Mouse (Mus musculus) naive thymus-derived CD4-positive, alpha-beta T cell, adult 2 months (primary cell): ENCODE data around the gene Gpx1.

ENCODE experiments used
- DNase-seq: peaks from one replicate; pipeline ENCODE4 v3.0.0-alpha.2; 2011; ENCODE audit warnings: low read depth

Gpx1 gene

GRCm38 (mm10) chr9:108339886-108340257, 1.2 kb downstream of the Gpx1 start:
- DNase-seq, result peak; percentile 36

GRCm38 (mm10) chr9:108340258-108341138, 1.8 kb downstream of the Gpx1 start:
- peak; percentile 38 for DNase-seq

- DNase-seq, result no peak
These were observed 2.4 kb downstream of the Gpx1 start for GRCm38 (mm10) chr9:108341139-108341475.

GRCm38 (mm10) chr9:108341801-108342200, 3.1 kb downstream of the Gpx1 start:
- no peak for DNase-seq

DNA sequence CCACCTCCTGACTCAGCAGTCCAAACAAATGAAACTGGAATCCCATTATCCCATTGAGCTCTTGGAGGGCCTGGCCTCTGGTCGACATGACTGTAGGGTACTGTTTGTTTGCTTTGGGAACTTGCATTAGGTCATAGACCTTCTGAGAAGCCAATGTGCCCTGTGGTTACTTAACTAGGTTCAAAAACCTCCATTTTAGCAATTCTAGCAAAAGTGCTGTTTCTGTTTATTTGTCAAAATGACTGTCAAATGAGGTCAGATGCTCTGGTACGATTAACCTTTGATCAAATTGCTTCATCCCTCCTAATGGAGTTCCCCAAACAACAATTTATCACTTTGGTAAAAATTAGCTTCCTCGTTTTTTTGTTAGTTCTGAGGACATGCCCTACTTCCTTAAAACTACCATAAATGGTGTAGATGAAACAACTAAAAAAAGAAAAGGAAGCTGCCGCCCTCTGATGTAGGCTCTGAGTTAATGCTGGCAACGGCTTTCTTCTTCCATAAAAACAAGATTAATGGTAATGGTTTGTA, 3.7 kb downstream of the Gpx1 start:
- peak; percentile 71 for DNase-seq

DNA sequence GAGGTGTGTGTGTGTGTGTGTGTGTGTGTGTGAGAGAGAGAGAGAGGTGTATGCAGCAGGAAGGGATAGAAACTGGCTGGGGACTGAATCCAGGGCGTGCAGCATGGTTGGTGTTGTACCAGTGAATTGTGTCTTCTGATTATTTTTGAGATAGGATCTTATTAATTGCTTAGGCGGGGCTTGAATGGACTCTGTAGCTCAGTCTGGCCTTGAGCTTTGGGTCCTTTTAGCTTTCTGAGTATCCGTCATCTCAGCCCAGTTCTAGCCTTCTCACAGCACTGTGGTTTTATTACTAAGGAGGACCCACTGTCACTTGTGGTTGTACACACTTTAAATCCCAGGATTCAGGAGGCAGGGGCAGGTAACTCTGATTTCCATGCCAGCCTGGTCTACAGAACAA, 4.6 kb downstream of the Gpx1 start:
- peak; percentile 44 for DNase-seq

GRCm38 (mm10) chr9:108343835-108344234, 5.1 kb downstream of the Gpx1 start:
- no peak for DNase-seq

- DNase-seq, result no peak
These were observed 5.8 kb downstream of the Gpx1 start for GRCm38 (mm10) chr9:108344471-108344870.

DNA sequence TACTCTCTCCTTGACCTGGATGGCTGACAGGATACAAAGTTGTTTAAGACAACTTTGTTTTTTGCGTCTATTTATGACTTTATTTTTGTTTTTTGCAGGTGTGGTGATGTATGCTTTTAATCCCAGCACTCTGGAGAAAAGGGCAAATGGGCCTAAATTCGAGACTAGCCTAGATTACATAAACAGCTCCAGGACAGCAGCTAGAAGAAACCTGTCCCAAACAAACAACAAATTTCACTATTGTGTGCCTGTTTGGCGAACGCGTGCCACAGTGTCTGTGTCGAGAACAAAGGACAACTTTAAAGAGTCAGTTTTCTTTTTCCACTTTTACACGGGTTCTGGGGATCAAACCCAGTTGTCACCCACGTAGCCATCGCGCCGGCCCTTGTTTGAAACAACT, 8.3 kb downstream of the Gpx1 start:
- no peak for DNase-seq

DNA sequence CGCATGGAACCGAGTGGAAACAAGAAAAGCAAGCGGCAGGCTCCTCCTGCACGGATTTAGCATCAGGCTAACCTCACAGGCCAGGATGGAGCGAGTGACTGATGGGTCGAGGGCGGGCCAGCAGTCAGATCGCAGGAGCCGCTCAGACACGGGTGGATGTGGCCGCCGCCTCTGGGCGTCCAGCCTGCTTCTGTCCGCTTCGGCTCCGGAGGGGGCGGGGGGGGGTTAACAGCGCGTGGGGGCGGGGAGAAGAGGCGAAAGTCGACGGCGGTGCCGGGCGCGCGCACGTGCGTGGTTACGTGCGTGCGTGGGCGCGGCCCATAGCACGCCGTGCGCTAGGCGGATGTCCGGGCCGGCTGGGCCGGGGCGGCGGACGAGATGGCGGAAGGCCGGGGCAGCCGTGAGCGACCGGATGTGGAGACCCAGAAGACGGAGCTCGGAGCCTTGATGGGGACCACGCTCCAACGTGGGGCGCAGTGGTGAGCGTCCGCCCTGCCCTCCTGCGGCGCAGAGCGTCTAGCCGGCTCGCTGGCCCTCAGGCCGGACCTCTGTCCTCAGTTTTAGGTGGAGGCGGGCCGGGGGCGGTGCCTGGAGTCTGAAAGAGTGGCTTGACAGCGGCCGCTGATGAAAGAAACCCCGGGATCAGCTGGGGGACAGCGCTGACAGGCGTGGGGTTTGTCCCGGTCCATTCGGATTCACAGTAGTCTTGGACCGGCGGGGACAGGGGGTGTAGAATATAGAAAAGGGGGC, 9.0 kb downstream of the Gpx1 start, which contains the start of gene Usp4:
Gene Usp4 (plus strand): TSS at position 314 of the 750 bp plus-strand sequence.
- DNase-seq, result peak; percentile 84

DNA sequence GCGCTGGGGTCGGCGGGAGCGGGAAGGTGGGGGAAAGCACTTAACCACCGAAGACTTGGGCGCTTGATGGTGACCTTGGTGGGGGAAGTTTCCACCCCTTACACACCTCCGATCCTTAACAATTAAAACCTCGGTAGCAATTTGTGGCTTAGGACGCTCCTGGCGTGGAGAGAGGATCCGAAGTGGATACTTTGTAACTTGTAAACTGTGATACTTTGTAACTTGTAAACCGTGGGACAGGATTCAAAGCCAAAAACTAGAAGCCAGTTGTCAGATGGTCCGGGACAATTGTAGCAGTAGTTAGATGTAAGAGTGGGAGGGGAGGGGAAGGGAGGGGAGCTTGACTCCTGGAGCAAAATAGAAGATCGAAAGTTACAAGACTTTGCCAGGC, 9.6 kb downstream of the Gpx1 start:
- DNase-seq, result peak; percentile 52

- DNase-seq, result no peak
These were observed 11.0 kb downstream of the Gpx1 start for GRCm38 (mm10) chr9:108349727-108350126.

DNA sequence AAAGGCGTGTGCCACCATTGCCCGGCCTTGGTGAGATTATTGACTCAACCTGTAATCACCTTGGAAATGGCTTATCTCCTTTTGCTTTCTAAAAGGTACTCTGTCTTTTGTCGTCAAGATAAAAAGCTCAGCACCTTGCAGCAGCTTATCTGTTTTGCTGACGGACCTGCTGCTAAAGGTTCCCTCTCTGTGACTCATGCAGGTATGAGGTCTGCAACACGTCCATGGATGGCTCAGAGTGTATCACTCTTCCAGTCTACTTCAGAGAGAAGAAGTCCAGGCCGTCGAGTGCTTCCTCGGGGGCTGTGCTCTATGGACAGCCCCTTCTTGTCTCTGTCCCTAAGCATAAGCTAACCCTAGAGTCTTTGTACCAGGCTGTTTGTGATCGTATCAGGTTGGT, 39.5 kb downstream of the Gpx1 start:
- DNase-seq, result no peak

- DNase-seq, result no peak
These were observed 40.0 kb downstream of the Gpx1 start for GRCm38 (mm10) chr9:108378736-108379135.

- no peak for DNase-seq
These were observed 40.6 kb downstream of the Gpx1 start for GRCm38 (mm10) chr9:108379294-108379693.

GRCm38 (mm10) chr9:108381382-108381781, 42.7 kb downstream of the Gpx1 start:
- no peak for DNase-seq

DNA sequence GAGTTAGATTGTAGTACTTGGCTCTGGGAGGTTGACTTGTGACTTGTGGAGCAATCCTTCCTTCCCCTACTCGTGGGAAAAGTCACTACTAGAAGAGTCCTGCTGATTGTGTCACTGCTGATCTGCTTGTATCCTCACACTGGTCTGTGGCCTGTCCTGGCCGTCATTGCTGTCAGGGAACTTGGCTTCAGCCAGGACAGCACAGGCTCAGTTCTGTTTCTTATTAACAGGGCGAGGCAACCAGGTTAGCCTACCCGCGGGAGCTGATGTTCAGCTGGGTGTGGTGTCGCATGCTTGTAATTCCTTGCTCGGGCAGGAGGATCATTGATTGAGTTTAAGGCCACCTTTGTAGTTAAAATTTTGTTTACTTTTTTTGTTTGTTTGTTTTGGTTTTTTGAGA, 46.3 kb downstream of the Gpx1 start:
- no peak for DNase-seq

GRCm38 (mm10) chr9:108386816-108387215, 48.1 kb downstream of the Gpx1 start:
- no peak for DNase-seq

DNA sequence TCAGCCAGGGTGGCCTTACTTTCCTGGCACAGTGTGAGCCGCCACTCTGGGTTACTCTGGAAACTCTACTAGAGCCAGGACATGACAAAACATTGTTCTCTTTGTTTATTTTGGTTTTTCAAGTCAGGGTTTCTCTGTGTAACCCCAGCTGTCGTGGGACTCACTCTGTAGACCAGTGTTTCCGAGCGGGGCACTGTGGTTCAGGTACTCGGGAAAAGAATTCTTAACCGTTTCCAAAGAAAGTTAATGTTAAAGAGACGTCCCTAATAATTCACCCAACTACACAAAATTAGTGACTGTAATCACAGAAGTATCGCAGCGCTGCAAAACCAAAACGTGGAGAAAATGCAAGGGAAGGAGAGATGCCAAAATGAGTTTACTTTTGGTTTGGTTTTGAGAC, 49.9 kb downstream of the Gpx1 start:
- no peak for DNase-seq

DNA sequence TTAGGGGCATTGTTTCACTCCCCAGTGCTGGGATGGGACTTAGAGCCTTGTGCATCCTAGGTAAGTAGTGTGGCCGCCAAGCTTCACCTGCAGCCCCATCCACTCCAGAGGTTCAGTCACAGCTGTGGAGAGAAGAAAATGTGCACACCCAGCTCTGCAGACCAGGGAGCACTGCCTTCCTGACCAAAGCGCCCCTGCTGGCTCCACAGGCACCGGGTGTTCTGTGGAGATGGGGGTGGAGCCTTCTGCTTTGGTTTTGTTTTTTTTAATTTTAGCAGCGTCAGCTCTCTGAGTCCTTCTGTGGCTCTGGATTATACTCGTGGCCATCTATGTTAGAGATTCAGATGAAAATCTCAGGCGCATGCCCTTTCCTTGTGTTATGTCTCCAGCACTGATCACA, 50.5 kb downstream of the Gpx1 start:
- no peak for DNase-seq
